Mouse (Mus musculus): Measurements from ENCODE around the gene Bap1. TPM values are rescaled to one million over a fixed set of nuclear protein-coding genes. Genes with fewer than 3 reads are reported as not detected.

Gene Bap1
- polyA plus RNA-seq, 1 experiment from 2014 or later: 32.0 TPM

- Histone ChIP-seq H3K4me2 (ENCODE audit: low read depth, low read length) (no peak overlapping the region), H3K27me3 (ENCODE audit: control insufficient read depth, insufficient read depth, low read depth, low read length) (0 out of 2 replicates have a peak, but pooled peaks cover 5% of the 10 kb centered on the region), H3K4me3 (ENCODE audit: low read depth, low read length) (no peak overlapping the region), H3K36me3 (ENCODE audit: control insufficient read depth, insufficient read depth) (no peaks in the 10 kb centered on the region), H3K27ac (ENCODE audit: low read length) (no peak overlapping the region), H3K4me1 (ENCODE audit: control insufficient read depth, low read depth, low read length) (peaks cover 2% of the 10 kb centered on the region), H3K9me3 (replicated peaks; ENCODE audit: control insufficient read depth, low read length) (no peaks in the 10 kb centered on the region), H3K9ac (ENCODE audit: low read depth, low read length) (no peak overlapping the region)
- ATAC-seq (ENCODE audit: low read depth): no peak
- WGBS (ENCODE audit: insufficient replicate concordance): 60% methylated on average over 8 of the region's 8 CpGs
These were observed 20.8 kb upstream of the Bap1 start for GRCm38 (mm10) chr14:31230442-31230841.

- no peak overlapping the region for H3K27ac ChIP-seq (ENCODE audit: low read length)
- H3K4me3 ChIP-seq (ENCODE audit: low read depth, low read length): no peak overlapping the region
- 0 out of 2 replicates have a peak, but pooled peaks cover 5% of the 10 kb centered on the region for H3K27me3 ChIP-seq (ENCODE audit: control insufficient read depth, insufficient read depth, low read depth, low read length)
- 61% methylated on average over 13 of the region's 13 CpGs for WGBS (ENCODE audit: insufficient replicate concordance)
- no peak overlapping the region for H3K4me2 ChIP-seq (ENCODE audit: low read depth, low read length)
- ATAC-seq (ENCODE audit: low read depth): no peak
- H3K4me1 ChIP-seq (ENCODE audit: control insufficient read depth, low read depth, low read length): peaks cover 2% of the 10 kb centered on the region
- no peaks in the 10 kb centered on the region for H3K9me3 ChIP-seq (replicated peaks; ENCODE audit: control insufficient read depth, low read length)
- no peaks in the 10 kb centered on the region for H3K36me3 ChIP-seq (ENCODE audit: control insufficient read depth, insufficient read depth)
- H3K9ac ChIP-seq (ENCODE audit: low read depth, low read length): no peak overlapping the region
These were observed 18.7 kb upstream of the Bap1 start for GRCm38 (mm10) chr14:31232404-31233069.

- H3K27me3 ChIP-seq (ENCODE audit: control insufficient read depth, insufficient read depth, low read depth, low read length): 0 out of 2 replicates have a peak, but pooled peaks cover 5% of the 10 kb centered on the region
- H3K27ac ChIP-seq (ENCODE audit: low read length): no peak overlapping the region
- no peaks in the 10 kb centered on the region for H3K9me3 ChIP-seq (replicated peaks; ENCODE audit: control insufficient read depth, low read length)
- no peaks in the 10 kb centered on the region for H3K36me3 ChIP-seq (ENCODE audit: control insufficient read depth, insufficient read depth)
- ATAC-seq (ENCODE audit: low read depth): peak; percentile 61
- no peak overlapping the region for H3K4me2 ChIP-seq (ENCODE audit: low read depth, low read length)
- 51% methylated on average over 14 of the region's 14 CpGs for WGBS (ENCODE audit: insufficient replicate concordance)
- H3K9ac ChIP-seq (ENCODE audit: low read depth, low read length): no peak overlapping the region
- no peak overlapping the region for H3K4me3 ChIP-seq (ENCODE audit: low read depth, low read length)
- peaks cover 2% of the 10 kb centered on the region for H3K4me1 ChIP-seq (ENCODE audit: control insufficient read depth, low read depth, low read length)
These were observed 17.9 kb upstream of the Bap1 start for GRCm38 (mm10) chr14:31233070-31233995.

GRCm38 (mm10) chr14:31233996-31234591 lies 17.2 kb upstream of the Bap1 start:
- H3K9ac ChIP-seq (ENCODE audit: low read depth, low read length): no peak overlapping the region
- WGBS (ENCODE audit: insufficient replicate concordance): 9% methylated on average over 11 of the region's 11 CpGs
- 0 out of 2 replicates have a peak, but pooled peaks cover 5% of the 10 kb centered on the region for H3K27me3 ChIP-seq (ENCODE audit: control insufficient read depth, insufficient read depth, low read depth, low read length)
- ATAC-seq (ENCODE audit: low read depth): peak; percentile 37; the same call in 1 of the 2 replicates
- no peaks in the 10 kb centered on the region for H3K36me3 ChIP-seq (ENCODE audit: control insufficient read depth, insufficient read depth)
- H3K4me3 ChIP-seq (ENCODE audit: low read depth, low read length): no peak overlapping the region
- no peak overlapping the region for H3K4me2 ChIP-seq (ENCODE audit: low read depth, low read length)
- peaks cover 2% of the 10 kb centered on the region; the same call in 1 of the 2 replicates for H3K4me1 ChIP-seq (ENCODE audit: control insufficient read depth, low read depth, low read length)
- H3K9me3 ChIP-seq (replicated peaks; ENCODE audit: control insufficient read depth, low read length): no peaks in the 10 kb centered on the region
- H3K27ac ChIP-seq (ENCODE audit: low read length): no peak overlapping the region

- H3K27me3 ChIP-seq (ENCODE audit: control insufficient read depth, insufficient read depth, low read depth, low read length): no peaks in the 10 kb centered on the region
- no peak for ATAC-seq (ENCODE audit: low read depth)
- H3K9me3 ChIP-seq (replicated peaks; ENCODE audit: control insufficient read depth, low read length): no peaks in the 10 kb centered on the region
- no peak overlapping the region for H3K4me2 ChIP-seq (ENCODE audit: low read depth, low read length)
- H3K4me1 ChIP-seq (ENCODE audit: control insufficient read depth, low read depth, low read length): peaks cover 2% of the 10 kb centered on the region; the same call in 1 of the 2 replicates
- no peaks in the 10 kb centered on the region for H3K36me3 ChIP-seq (ENCODE audit: control insufficient read depth, insufficient read depth)
- no peak overlapping the region for H3K4me3 ChIP-seq (ENCODE audit: low read depth, low read length)
- no peak overlapping the region for H3K27ac ChIP-seq (ENCODE audit: low read length)
- no peak overlapping the region for H3K9ac ChIP-seq (ENCODE audit: low read depth, low read length)
- 71% methylated on average over 7 of the region's 7 CpGs for WGBS (ENCODE audit: insufficient replicate concordance)
These were observed 14.0 kb upstream of the Bap1 start for GRCm38 (mm10) chr14:31237101-31237882.

GRCm38 (mm10) chr14:31240528-31240927 lies 10.7 kb upstream of the Bap1 start:
- WGBS (ENCODE audit: insufficient replicate concordance): 72% methylated on average over 3 of the region's 3 CpGs
- Histone ChIP-seq H3K27ac (ENCODE audit: low read length) (no peak overlapping the region), H3K4me3 (ENCODE audit: low read depth, low read length) (no peak overlapping the region), H3K36me3 (ENCODE audit: control insufficient read depth, insufficient read depth) (no peaks in the 10 kb centered on the region), H3K4me2 (ENCODE audit: low read depth, low read length) (no peak overlapping the region), H3K27me3 (ENCODE audit: control insufficient read depth, insufficient read depth, low read depth, low read length) (no peaks in the 10 kb centered on the region), H3K4me1 (ENCODE audit: control insufficient read depth, low read depth, low read length) (no peaks in the 10 kb centered on the region), H3K9ac (ENCODE audit: low read depth, low read length) (no peak overlapping the region), H3K9me3 (replicated peaks; ENCODE audit: control insufficient read depth, low read length) (no peaks in the 10 kb centered on the region)
- no peak for ATAC-seq (ENCODE audit: low read depth)

- Histone ChIP-seq H3K27me3 (ENCODE audit: control insufficient read depth, insufficient read depth, low read depth, low read length) (no peaks in the 10 kb centered on the region), H3K9me3 (replicated peaks; ENCODE audit: control insufficient read depth, low read length) (no peaks in the 10 kb centered on the region), H3K4me1 (ENCODE audit: control insufficient read depth, low read depth, low read length) (peaks cover under 1% of the 10 kb centered on the region), H3K27ac (ENCODE audit: low read length) (no peak overlapping the region), H3K9ac (ENCODE audit: low read depth, low read length) (no peak overlapping the region), H3K4me2 (ENCODE audit: low read depth, low read length) (no peak overlapping the region), H3K4me3 (ENCODE audit: low read depth, low read length) (no peak overlapping the region), H3K36me3 (ENCODE audit: control insufficient read depth, insufficient read depth) (no peaks in the 10 kb centered on the region)
- no peak for ATAC-seq (ENCODE audit: low read depth)
- 12% methylated on average over 1 of the region's 1 CpGs for WGBS (ENCODE audit: insufficient replicate concordance)
These were observed 6.5 kb upstream of the Bap1 start for GRCm38 (mm10) chr14:31244777-31245176.

GRCm38 (mm10) chr14:31245946-31246345 lies 5.3 kb upstream of the Bap1 start:
- no peak overlapping the region for H3K4me2 ChIP-seq (ENCODE audit: low read depth, low read length)
- H3K27ac ChIP-seq (ENCODE audit: low read length): no peak overlapping the region
- 84% methylated on average over 1 of the region's 1 CpGs for WGBS (ENCODE audit: insufficient replicate concordance)
- H3K27me3 ChIP-seq (ENCODE audit: control insufficient read depth, insufficient read depth, low read depth, low read length): no peaks in the 10 kb centered on the region
- no peak overlapping the region for H3K4me3 ChIP-seq (ENCODE audit: low read depth, low read length)
- H3K36me3 ChIP-seq (ENCODE audit: control insufficient read depth, insufficient read depth): no peaks in the 10 kb centered on the region
- peaks cover 6% of the 10 kb centered on the region for H3K4me1 ChIP-seq (ENCODE audit: control insufficient read depth, low read depth, low read length)
- H3K9me3 ChIP-seq (replicated peaks; ENCODE audit: control insufficient read depth, low read length): no peaks in the 10 kb centered on the region
- no peak for ATAC-seq (ENCODE audit: low read depth)
- H3K9ac ChIP-seq (ENCODE audit: low read depth, low read length): no peak overlapping the region
